Mouse (Mus musculus) adrenal gland, postnatal 36 days (tissue): Measurements from ENCODE around the gene Yju2. TPM values are rescaled to one million over a fixed set of nuclear protein-coding genes. Genes with fewer than 3 reads are reported as not detected.

Source experiments
- DNase-seq, 2 experiments: peaks; one replicate each; pipeline ENCODE4 v3.0.0; 2021; ENCODE audit warnings: mixed read lengths in 1 of 2
- total RNA-seq, 2 experiments: library from RNA; stranded (reverse); gene quantifications; 2 replicates each; pipeline ENCODE4 v1.2.3; 2021

The Yju2 gene
- total RNA-seq, 2 experiments from 2014 or later = 13.1 to 15.8 TPM

DNA sequence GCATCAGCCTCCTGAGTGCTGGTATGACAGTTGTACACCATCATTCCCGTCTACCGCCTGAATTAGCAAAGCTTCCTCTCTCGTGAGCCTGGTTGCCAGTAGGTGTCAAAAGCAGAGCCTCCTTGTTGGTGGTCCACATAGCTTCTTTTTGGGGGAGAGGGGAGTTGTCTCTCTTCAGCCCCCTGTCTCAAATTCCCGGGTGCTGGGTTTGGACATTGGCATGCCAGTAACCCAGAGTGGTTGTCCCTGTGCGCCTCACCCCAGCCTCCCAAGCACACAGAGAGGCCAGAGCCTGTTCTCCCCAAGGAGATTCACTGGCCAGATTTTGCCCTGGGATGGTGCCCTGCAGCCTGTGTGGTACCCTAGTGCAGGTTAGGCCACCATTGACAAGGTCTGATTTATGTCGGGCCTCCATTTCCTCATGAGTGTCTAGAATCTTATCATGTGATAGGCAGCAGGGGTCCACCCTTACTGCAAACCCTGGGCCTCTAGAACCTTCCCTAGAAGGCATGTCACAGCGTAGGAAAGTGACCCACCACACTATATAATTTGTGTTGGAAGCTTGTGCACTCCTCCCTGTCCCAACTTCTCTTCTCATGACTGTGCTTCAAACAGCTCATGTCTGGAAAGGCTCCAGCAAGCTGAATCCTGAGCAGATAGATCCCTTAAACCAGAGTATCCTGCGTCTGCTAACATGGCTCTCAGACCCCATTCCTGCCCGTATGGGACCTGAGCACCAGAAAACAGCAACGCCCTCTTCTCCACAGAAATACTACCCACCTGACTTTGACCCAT is 1.2 kb downstream of the Yju2 start:
- no peak for DNase-seq

GRCm38 (mm10) chr17:55960791-55961190 is 1.9 kb downstream of the Yju2 start:
- no peak for DNase-seq

DNA sequence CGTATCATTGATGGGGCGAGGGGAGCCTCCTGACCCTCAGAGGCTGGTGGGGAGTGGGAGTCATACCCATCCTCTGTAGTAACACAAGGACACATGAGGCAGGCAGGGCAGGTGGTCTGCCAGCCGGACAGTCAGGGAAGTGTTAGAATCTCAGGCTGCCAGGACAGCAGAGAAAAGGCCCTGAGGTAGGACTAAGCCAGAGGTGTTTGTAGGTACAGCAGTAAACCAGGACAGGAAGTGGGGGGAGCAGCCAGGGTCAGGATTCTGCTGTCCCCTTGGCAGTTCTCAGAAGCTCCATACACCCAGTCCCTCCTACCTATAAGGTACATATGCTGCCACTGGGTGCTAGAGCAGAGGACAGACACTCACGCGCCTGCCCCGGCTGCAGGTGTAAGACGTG is 2.7 kb downstream of the Yju2 start:
- DNase-seq = no peak

GRCm38 (mm10) chr17:55963171-55963570 is 4.3 kb downstream of the Yju2 start:
- DNase-seq = peak; percentile 36 to 41

DNA sequence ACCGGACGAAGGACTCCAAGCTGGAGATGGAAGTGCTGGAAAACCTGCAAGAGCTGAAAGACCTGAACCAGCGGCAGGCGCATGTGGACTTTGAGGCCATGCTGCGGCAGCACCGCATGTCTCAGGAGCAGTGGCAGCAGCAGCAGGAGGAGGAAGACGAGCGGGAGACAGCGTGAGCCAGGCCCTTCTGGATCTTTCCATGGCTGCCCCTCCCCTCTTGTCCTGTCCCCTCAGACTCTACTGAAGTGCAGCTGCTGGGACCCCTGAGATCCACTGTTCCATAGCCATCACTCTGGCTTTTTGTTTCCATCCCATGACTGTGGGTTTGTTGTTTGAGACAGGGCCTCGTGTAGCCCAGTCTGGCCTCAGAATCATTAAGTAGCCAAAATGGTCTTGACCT is 5.6 kb downstream of the Yju2 start:
- no peak for DNase-seq

DNA sequence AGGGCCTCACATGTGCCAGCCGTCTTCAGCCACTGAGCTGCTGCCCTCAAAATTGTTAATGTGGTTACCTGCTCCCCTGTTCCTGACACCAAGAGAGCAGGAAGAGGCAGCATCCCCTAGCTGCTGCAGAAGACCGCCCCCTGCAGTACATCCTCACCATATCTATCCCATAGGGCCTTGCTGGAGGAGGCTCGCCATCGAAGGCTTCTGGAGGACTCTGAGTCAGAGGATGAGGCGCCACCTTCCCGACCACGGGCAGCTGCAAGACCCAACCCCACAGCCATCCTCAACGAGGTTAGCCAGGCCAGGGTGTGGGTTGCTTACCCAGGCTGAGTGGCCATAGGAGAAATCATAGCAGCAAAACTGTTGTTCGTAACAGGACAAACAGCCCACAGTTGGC is 6.1 kb downstream of the Yju2 start:
- DNase-seq = no peak

DNA sequence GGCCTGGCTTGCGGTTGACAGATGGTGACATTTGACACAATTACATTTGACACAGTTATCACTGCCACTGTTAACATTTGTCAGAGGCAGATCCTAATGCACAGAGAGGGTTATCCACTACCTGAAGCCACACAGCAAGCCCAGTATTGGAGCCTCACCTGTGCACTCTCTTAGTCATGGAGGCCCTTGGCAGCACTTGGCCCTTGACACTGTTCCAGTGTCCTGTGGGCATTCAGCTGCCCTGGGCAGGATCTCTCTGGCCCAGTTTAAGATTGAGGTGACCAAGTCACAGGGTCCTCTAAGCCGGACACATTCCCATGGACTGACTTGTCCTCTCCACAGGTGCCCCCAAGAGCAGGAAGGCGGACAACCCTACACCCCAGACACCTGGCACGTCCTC is 8.3 kb downstream of the Yju2 start:
- no peak for DNase-seq

- DNase-seq = no peak
Observed at GRCm38 (mm10) chr17:55968210-55968609, 9.3 kb downstream of the Yju2 start.

GRCm38 (mm10) chr17:55969560-55969959 is 10.7 kb downstream of the Yju2 start:
- no peak for DNase-seq

DNA sequence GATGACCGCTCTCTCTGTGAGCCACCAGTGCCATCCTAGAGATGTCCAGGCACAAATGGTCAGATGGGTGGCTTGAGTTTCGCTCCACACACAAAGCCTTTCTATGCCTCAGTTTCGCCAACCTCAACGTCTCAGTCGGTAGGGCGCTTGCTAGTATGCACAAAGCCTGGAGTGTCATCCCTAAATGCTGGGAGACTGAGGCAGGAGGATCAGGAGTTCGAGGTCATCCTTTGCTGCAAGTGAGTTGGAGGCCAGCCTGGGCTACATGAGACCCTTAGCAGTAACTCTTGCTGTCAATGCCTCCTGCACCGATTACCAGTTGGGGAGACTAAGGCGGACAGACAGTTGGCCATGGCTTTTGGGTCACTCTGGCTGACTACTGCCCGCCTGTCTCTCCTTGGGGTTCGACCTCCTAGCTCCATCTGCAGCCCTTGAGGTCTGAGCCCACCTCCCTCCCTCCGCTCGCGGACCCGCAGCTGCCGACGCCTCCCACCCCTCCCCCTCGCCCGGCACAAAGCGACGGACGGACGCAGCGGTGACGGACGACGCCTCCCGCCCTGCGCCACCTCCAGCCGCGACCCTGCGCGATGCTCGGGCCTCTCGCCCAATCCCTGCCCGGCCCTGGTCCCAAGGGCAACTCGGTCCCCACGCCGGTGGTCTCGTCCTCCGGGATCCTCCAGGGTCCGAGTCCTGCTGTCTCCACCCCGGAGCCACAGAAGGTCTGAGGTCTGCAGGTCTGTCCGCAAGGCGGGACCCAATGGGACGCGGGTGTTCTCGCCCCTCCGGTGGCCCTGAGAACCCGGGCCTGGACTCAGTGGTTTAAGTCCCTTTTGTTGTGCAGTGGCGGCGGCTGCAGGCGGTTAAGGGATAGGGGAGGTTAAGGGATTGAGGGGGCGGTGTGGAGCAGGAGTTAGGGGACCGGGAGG is 11.3 kb downstream of the Yju2 start, which contains the start of gene Shd:
Shd (plus strand) TSS at position 502 of the 926 bp plus-strand sequence.
- peak; percentile 25 to 53 for DNase-seq

- DNase-seq = no peak
Observed at GRCm38 (mm10) chr17:55971453-55971852, 12.6 kb downstream of the Yju2 start.

GRCm38 (mm10) chr17:55976255-55976862 is 17.5 kb downstream of the Yju2 start:
- DNase-seq = peak; percentile 81 to 91

- DNase-seq = no peak
Observed at GRCm38 (mm10) chr17:55977301-55977700, 18.4 kb downstream of the Yju2 start.

GRCm38 (mm10) chr17:55986030-55986961 is 27.4 kb downstream of the Yju2 start, which contains the start of gene Fsd1:
Gene Fsd1, plus strand, starts transcription at chr17:55986509.
- DNase-seq = peak; percentile 27 to 50

DNA sequence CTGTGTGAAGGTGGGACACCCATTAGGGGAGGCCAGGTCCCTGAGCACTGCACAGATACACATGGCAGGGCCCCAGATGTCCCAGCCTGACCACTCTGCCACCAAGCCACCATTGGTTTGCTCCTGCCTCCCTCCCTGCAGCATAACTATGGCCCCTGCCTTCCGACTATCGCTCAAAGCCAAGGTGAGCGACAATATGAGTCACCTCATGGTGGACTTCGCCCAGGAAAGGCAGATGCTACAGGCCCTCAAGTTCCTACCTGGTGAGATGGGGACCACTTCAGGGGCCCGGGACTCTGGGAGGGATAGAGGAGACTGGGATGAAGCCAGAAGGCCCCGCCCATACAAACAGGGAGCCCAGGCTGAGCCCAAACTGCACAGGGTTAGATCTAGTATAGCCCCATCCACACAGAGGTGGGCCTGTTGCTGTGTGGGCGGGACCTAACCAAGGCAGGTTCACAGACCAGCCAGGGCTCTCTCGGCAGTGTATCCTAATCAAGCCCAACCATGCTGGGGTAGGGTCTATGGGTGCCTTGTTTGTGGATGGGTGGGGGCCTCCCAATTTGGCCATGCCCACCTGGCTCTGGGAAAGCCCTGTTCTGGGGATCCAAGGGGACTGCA is 31.5 kb downstream of the Yju2 start:
- DNase-seq = no peak

GRCm38 (mm10) chr17:55996007-55996406 is 37.1 kb downstream of the Yju2 start:
- DNase-seq = peak; percentile 87 to 88

- no peak for DNase-seq
Observed at GRCm38 (mm10) chr17:55999794-56000499, 41.0 kb downstream of the Yju2 start.

DNA sequence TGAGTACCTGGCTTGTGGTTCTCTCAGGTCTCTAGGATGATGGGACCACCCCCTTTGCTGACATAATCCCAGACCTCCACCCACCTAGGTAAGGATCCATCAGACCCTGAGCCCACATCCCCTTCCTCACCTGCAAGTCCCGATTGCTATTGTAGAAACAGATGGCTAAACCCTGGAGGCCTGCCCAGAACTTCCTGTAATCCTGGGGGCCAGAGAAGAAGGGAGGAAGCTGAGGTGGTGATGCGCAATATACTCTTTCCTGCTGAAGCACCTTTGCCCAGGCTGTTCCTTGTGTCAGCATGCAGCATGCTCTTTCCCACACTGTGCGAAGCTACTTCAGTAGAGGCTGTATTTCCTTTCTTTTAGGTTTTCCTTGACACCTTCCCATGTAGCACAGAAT is 44.1 kb downstream of the Yju2 start:
- no peak for DNase-seq

DNA sequence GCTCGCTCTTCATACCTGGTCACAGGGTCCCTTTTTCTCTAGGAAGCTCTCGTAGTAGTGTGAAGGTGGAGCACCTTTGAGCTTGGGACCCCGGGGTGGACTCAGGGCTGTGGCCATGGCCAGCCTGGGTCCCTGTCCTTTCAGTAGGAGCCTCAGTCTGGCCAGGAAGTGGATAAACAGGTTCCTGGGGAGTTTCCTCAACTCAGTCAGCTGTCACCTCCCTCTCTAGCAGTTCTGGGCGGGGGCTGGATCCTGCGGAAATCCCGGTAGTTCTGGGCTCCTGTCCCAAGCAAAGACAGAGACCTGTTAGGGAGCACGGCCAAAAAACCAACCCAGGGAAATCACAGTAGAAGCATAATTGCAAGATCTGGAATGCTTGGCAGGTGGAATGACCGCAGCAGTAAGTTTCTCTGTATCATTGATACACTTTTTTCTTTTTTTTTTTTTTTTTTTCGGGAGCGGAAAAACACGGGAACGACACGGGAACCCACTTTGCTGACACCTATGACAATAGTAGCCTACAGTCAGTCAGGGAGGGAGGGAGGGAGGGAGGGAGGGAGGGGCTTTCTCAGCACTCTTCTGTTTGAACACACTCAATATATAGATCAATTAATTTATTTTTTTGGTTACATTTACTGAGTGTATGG is 46.6 kb downstream of the Yju2 start, which contains the start of the genes Stap2 and Mpnd:
Stap2 (minus strand) TSS at position 170 of the 647 bp plus-strand sequence.
Mpnd (plus strand) TSS at position 297 of the 647 bp plus-strand sequence.
- DNase-seq = peak in 1 of 2 experiments; percentile 62
